Mouse (Mus musculus): ENCODE measurements at regions not wholly inside any gene's neighbourhood (a gene's known extent, or its start where the extent isn't known, plus 50 kb on each side); places are given as distances from the start of the nearest gene placed in this dataset.

DNA sequence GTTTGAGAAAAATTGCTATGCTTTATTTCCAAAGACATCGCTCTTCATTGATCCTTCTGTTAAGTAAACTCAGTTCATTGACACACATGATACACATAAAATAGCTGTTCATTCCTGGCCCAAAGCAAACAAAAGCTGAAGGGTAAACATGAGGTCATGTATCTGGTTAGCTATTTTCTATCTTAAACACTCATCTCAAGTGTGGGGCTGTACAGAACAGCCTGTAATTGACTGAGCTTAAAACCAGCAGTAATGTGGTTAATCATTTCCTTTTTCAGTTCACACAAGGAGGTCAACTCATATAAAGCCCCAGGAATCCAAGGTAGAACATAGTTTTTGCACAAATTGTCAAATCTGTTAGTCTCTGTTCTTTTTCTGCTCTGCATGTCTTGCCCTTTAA lies 94.5 kb downstream of the Cldn17 start:
- ATAC-seq (replicated peaks) = no peak
- Histone ChIP-seq H3K27ac (replicated peaks) (no peak overlapping the region), H3K9me3 (no peaks in the 10 kb centered on the region), H3K4me1 (no peaks in the 10 kb centered on the region), H3K27me3 (no peaks in the 10 kb centered on the region), H3K4me3 (no peak overlapping the region), H3K4me2 (replicated peaks) (no peak overlapping the region), H3K36me3 (no peaks in the 10 kb centered on the region), H3K9ac (replicated peaks) (no peak overlapping the region)
- WGBS = 93% methylated on average over 1 of the region's 1 CpGs

GRCm38 (mm10) chr16:88408144-88408543 lies 98.6 kb downstream of the Cldn17 start:
- Histone ChIP-seq H3K36me3 (no peaks in the 10 kb centered on the region), H3K4me1 (no peaks in the 10 kb centered on the region), H3K9me3 (no peaks in the 10 kb centered on the region), H3K9ac (replicated peaks) (no peak overlapping the region), H3K27ac (replicated peaks) (no peak overlapping the region), H3K4me2 (replicated peaks) (no peak overlapping the region), H3K27me3 (no peaks in the 10 kb centered on the region), H3K4me3 (no peak overlapping the region)
- peak; percentile 90 for ATAC-seq (replicated peaks)

GRCm38 (mm10) chr16:88404331-88404730 lies 102.4 kb downstream of the Cldn17 start:
- H3K9ac ChIP-seq (replicated peaks) = no peak overlapping the region
- 70% methylated on average over 4 of the region's 4 CpGs for WGBS
- no peak overlapping the region for H3K4me2 ChIP-seq (replicated peaks)
- no peaks in the 10 kb centered on the region for H3K9me3 ChIP-seq
- no peak overlapping the region for H3K27ac ChIP-seq (replicated peaks)
- no peaks in the 10 kb centered on the region for H3K36me3 ChIP-seq
- no peaks in the 10 kb centered on the region for H3K4me1 ChIP-seq
- H3K27me3 ChIP-seq = no peaks in the 10 kb centered on the region
- no peak overlapping the region for H3K4me3 ChIP-seq
- ATAC-seq (replicated peaks) = no peak

- no peak for ATAC-seq (replicated peaks)
- Histone ChIP-seq H3K4me2 (replicated peaks) (no peak overlapping the region), H3K4me1 (no peaks in the 10 kb centered on the region), H3K4me3 (no peak overlapping the region), H3K9me3 (no peaks in the 10 kb centered on the region), H3K9ac (replicated peaks) (no peak overlapping the region), H3K27me3 (no peaks in the 10 kb centered on the region), H3K36me3 (no peaks in the 10 kb centered on the region), H3K27ac (replicated peaks) (no peak overlapping the region)
- 66% methylated on average over 3 of the region's 3 CpGs for WGBS
These were observed 106.9 kb downstream of the Cldn17 start for GRCm38 (mm10) chr16:88399881-88400280.

GRCm38 (mm10) chr16:88392764-88393163 lies 102.7 kb upstream of the Grik1 start:
- ATAC-seq (replicated peaks) = no peak
- no peaks in the 10 kb centered on the region for H3K27me3 ChIP-seq
- no peak overlapping the region for H3K27ac ChIP-seq (replicated peaks)
- H3K36me3 ChIP-seq = no peaks in the 10 kb centered on the region
- H3K9ac ChIP-seq (replicated peaks) = no peak overlapping the region
- H3K4me2 ChIP-seq (replicated peaks) = no peak overlapping the region
- no peaks in the 10 kb centered on the region for H3K9me3 ChIP-seq
- no peaks in the 10 kb centered on the region for H3K4me1 ChIP-seq
- no peak overlapping the region for H3K4me3 ChIP-seq
- 42% methylated on average over 1 of the region's 1 CpGs for WGBS

DNA sequence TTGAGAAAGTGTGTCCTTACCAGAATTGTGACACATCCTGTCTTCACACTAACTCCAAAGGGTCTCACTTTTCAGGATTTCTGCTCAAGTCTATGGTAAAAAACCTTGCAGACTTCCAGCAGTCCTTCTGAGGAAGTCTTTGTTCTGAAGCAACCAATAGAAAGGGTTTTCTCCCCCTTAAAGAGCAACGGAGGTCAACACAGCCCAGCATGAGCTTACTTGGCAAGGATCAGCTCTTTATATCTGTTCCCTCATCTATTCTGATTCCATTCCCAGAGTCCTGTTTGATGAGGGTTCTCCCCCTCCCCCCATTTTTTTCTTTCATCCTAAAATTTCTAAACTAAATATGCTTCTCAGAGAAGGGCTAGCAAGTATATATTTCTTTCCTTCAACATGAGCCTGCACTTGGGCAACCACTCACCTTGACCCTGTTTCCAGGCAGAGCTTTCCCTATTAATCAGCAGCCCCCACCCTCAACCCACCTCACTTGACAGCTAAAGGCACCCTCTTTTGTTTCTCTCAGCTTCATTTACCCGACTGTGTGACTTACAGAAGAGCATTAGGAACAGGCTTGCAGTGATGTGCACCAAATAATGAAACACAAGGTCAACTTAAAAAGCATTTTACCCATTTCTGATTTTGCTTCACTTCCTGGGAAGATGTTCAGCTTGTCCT lies 91.7 kb upstream of the Grik1 start:
- Histone ChIP-seq H3K9ac (replicated peaks) (no peak overlapping the region), H3K27ac (replicated peaks) (no peak overlapping the region), H3K36me3 (no peaks in the 10 kb centered on the region), H3K4me1 (0 out of 2 replicates have a peak, but pooled peaks cover 3% of the 10 kb centered on the region), H3K4me3 (no peak overlapping the region), H3K4me2 (replicated peaks) (no peak overlapping the region), H3K9me3 (no peaks in the 10 kb centered on the region), H3K27me3 (no peaks in the 10 kb centered on the region)
- 4% methylated on average over 2 of the region's 2 CpGs for WGBS
- no peak for ATAC-seq (replicated peaks)

DNA sequence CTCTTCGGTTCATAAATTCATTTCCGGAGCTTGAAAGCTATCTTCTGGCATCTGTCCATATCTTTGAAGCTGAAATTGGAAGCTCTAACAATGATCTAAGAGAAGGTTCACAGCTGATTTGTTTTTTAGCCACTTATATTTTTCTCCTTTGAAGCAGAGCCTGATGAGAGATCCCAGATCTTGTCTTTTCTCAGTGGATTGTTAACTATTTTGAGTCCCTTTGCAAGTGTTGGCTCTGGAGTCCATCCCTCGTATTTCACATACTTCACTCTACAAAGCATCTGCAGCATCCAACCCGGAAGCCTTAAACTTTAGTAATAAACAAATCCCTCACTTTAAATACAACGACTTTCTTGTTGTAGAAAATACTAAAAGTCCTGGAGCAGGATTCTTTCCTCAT lies 85.6 kb upstream of the Grik1 start:
- Histone ChIP-seq H3K4me2 (replicated peaks) (no peak overlapping the region), H3K27ac (replicated peaks) (no peak overlapping the region), H3K9ac (replicated peaks) (no peak overlapping the region), H3K4me1 (no peaks in the 10 kb centered on the region), H3K27me3 (no peaks in the 10 kb centered on the region), H3K4me3 (no peak overlapping the region), H3K9me3 (no peaks in the 10 kb centered on the region), H3K36me3 (no peaks in the 10 kb centered on the region)
- ATAC-seq (replicated peaks) = no peak
- 73% methylated on average over 5 of the region's 5 CpGs for WGBS

DNA sequence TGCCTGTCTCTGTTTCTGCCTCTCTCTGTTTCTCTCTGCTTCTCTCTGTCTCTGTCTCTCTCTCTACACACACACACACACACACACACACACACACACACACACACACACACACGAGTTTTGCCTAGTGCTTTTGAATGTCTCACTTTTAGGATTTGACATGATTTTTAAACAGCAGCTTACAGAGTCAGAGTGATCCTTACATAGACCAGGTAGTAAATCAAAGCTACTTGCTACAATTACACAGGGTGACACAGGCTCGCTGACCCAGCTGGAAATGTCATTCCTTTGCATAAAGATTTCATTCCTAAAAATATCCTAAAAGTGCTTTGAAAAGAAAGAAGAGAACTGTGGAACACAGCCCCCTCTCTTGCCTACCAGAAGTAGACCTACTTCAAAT lies 84.5 kb upstream of the Grik1 start:
- Histone ChIP-seq H3K9me3 (no peaks in the 10 kb centered on the region), H3K36me3 (no peaks in the 10 kb centered on the region), H3K4me3 (no peak overlapping the region), H3K4me2 (replicated peaks) (no peak overlapping the region), H3K9ac (replicated peaks) (no peak overlapping the region), H3K27me3 (no peaks in the 10 kb centered on the region), H3K27ac (replicated peaks) (no peak overlapping the region), H3K4me1 (no peaks in the 10 kb centered on the region)
- no peak for ATAC-seq (replicated peaks)
- WGBS = 46% methylated on average over 2 of the region's 2 CpGs

DNA sequence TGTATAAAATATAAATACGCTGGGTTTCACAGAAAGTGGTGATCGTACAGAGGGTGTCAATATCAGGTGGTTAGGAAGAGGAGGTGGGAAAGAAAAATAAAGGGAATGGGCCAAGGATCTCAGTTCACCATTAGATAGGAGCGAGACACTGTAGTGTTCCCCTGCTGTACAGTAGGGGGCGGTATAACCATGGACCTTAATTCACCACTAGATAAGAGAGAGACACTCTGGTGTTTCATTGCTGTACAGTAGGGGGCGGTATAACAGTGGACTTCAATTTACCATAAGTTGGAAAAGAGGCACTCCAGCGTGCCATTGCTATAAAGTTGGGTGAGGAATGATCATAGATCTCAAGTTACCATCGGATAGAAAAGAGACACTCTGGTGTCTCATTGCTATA lies 82.0 kb upstream of the Grik1 start:
- Histone ChIP-seq H3K9me3 (no peaks in the 10 kb centered on the region), H3K36me3 (no peaks in the 10 kb centered on the region), H3K27ac (replicated peaks) (no peak overlapping the region), H3K4me3 (no peak overlapping the region), H3K4me1 (no peaks in the 10 kb centered on the region), H3K9ac (replicated peaks) (no peak overlapping the region), H3K27me3 (no peaks in the 10 kb centered on the region), H3K4me2 (replicated peaks) (no peak overlapping the region)
- WGBS = 39% methylated on average over 7 of the region's 7 CpGs
- peak; percentile 78 for ATAC-seq (replicated peaks)

- ATAC-seq (replicated peaks) = no peak
- 68% methylated on average over 6 of the region's 6 CpGs for WGBS
These were observed 78.1 kb upstream of the Grik1 start for GRCm38 (mm10) chr16:88368146-88368545.

GRCm38 (mm10) chr16:88367162-88367561 lies 77.1 kb upstream of the Grik1 start:
- Histone ChIP-seq H3K36me3 (no peaks in the 10 kb centered on the region), H3K9me3 (no peaks in the 10 kb centered on the region), H3K4me2 (replicated peaks) (no peak overlapping the region), H3K4me3 (no peak overlapping the region), H3K9ac (replicated peaks) (no peak overlapping the region), H3K27me3 (no peaks in the 10 kb centered on the region), H3K27ac (replicated peaks) (no peak overlapping the region), H3K4me1 (no peaks in the 10 kb centered on the region)
- 92% methylated on average over 1 of the region's 1 CpGs for WGBS
- ATAC-seq (replicated peaks) = no peak

More at GRCm38 (mm10) chr16:88368146-88368545, 78.1 kb upstream of the Grik1 start:
- H3K4me2 ChIP-seq (replicated peaks) = no peak overlapping the region
- no peaks in the 10 kb centered on the region for H3K4me1 ChIP-seq
- no peaks in the 10 kb centered on the region for H3K36me3 ChIP-seq
- no peaks in the 10 kb centered on the region for H3K27me3 ChIP-seq
- H3K27ac ChIP-seq (replicated peaks) = no peak overlapping the region
- H3K9me3 ChIP-seq = no peaks in the 10 kb centered on the region
- no peak overlapping the region for H3K4me3 ChIP-seq
- no peak overlapping the region for H3K9ac ChIP-seq (replicated peaks)

DNA sequence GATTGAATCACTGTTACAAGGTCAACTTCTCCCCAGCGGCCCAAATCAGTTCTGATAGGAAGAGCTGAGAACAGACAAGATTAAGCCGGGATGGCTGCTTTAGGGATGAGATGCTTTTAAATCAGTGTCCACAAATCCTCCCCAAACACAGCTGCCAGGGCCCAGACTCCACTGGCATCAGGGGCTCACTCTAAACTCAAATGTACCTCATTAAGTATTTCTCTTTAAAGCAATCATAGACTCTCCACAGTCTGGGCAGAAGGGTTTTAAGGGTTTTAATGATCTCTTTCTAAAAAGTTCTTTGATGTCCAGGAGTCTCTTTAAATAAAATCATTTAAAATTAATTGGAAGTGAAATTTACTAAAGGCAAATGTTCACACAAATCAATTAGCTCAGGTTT lies 70.0 kb upstream of the Grik1 start:
- no peak overlapping the region for H3K4me2 ChIP-seq (replicated peaks)
- no peak for ATAC-seq (replicated peaks)

More for the DNA sequence above, 70.0 kb upstream of the Grik1 start:
- H3K9me3 ChIP-seq = no peaks in the 10 kb centered on the region
- H3K27ac ChIP-seq (replicated peaks) = no peak overlapping the region
- no peaks in the 10 kb centered on the region for H3K36me3 ChIP-seq
- WGBS = 30% methylated on average over 2 of the region's 2 CpGs
- no peak overlapping the region for H3K9ac ChIP-seq (replicated peaks)
- no peaks in the 10 kb centered on the region for H3K27me3 ChIP-seq
- no peaks in the 10 kb centered on the region for H3K4me1 ChIP-seq
- no peak overlapping the region for H3K4me3 ChIP-seq
